Mouse (Mus musculus) urinary bladder, postnatal 36 days (tissue): Measurements from ENCODE around the gene Ephb4.

Experiments
- DNase-seq, 2 experiments: peaks; one replicate each; pipeline ENCODE4 v3.0.0; 2022; ENCODE audit warnings: low spot score in 2 of 2, mixed read lengths in 1 of 2

Gene Ephb4

GRCm38 (mm10) chr5:137349384-137350204 is at the start of gene Ephb4:
Gene Ephb4, plus strand, starts transcription at chr5:137350109.
- peak; percentile 84 to 94 for DNase-seq

GRCm38 (mm10) chr5:137301253-137301652 is 48.7 kb upstream of the Ephb4 start:
- DNase-seq = no peak

DNA sequence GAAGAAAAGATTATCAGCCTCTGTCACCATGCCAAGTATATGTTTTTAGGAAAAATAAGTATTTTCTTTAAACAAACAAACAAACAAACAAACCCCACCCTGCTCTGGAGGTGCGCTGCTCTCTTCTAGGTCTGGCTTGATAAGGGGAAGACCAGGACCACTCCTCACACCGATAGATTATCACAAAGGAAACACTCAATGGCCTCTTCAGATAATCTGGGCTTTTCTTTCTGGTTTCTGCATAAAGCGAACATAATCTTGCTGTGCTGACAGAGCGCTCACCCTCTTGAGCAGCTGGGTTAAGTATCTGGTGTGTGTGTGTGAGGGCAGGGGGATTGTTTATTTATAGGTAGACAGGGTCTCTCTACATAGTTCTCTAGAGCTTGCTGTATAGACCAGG is 46.3 kb upstream of the Ephb4 start:
- DNase-seq = no peak

GRCm38 (mm10) chr5:137304165-137304564 is 45.7 kb upstream of the Ephb4 start:
- no peak for DNase-seq

DNA sequence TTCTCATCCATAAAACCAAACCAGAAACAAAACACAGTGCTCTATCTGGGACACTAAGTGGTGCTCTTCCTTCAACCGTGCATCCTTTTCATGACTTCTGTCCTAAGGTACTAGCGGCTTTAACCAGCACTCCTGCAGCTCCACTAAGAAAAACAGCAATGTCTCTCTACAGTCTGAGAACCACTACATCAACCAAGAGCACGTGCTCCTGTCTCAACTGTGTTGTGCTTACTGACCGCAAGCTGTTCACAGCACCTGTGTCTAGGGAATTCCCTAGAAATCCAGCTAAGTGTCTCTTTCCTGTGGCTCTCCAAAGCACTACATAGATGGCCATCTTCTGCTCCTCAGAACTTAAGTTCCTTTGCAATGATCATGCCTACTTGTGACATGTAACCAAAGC is 45.1 kb upstream of the Ephb4 start:
- no peak for DNase-seq

DNA sequence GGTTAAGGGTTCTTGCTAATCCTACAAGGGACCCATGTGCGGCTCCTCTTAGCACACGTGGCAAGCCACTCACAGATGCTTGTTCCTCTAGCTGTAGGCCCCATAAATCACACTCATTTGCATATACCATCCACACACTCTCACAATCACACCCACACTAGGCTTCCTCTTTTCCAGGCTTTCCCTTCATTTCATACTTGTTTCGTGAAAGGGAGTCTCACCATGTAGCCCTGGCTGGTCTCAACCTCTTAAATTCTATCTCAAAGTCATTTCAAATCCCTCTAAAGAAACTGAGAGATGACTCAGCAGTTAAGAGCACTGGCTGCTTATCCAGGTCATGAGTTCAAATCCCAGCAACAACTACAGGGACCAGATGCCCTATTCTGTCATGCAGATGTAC is 44.1 kb upstream of the Ephb4 start:
- no peak for DNase-seq

DNA sequence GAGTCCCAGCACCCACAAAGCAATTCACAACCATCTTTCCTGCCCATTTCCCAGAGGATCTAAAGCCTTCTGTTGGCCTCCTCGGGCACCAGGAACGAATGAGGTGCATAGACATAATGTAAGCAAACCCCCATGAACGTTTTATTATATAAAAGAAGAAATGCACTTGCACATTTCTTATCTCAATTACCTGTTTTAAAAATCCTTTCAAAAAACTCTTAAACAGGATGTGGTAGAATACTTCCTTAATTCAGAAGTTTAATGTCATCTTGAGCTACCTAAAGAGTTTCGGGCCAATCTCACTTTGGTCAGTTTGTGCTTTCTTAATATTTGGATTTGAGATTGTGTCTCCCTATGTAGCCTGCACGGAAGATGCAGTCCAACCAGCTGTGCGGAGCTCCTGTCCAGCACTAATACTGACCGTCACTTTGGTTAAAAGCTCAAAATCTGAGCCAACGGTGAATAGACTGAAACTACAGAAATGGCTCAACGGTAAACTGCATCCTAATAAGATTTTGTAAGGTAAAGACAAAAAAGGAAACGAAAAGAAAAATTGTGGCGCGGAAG is 43.4 kb upstream of the Ephb4 start:
- DNase-seq = no peak

- DNase-seq = peak; percentile 88 to 90
Measured at GRCm38 (mm10) chr5:137307071-137307912, 42.6 kb upstream of the Ephb4 start, which contains the start of gene Srrt. Gene Srrt, minus strand, starts transcription at chr5:137307674.

DNA sequence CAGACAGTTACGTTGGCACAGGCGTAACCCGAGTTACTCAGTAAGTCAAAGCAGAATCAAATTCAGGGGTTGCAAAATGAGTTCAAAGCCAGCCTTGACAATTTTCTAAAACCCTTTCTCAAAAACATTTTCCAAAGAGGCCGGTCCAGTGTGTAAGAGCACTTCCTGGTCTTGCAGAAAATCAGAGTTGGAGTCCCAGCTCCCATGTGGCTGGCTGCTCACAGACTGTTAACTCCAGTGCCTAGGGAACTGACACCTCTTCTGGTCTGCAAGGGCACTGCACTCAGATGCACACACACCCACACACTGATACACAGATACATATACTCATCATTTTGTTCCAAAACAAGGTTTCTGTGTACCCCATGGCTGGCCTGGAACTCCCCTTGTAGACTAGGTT is 41.6 kb upstream of the Ephb4 start:
- no peak for DNase-seq

DNA sequence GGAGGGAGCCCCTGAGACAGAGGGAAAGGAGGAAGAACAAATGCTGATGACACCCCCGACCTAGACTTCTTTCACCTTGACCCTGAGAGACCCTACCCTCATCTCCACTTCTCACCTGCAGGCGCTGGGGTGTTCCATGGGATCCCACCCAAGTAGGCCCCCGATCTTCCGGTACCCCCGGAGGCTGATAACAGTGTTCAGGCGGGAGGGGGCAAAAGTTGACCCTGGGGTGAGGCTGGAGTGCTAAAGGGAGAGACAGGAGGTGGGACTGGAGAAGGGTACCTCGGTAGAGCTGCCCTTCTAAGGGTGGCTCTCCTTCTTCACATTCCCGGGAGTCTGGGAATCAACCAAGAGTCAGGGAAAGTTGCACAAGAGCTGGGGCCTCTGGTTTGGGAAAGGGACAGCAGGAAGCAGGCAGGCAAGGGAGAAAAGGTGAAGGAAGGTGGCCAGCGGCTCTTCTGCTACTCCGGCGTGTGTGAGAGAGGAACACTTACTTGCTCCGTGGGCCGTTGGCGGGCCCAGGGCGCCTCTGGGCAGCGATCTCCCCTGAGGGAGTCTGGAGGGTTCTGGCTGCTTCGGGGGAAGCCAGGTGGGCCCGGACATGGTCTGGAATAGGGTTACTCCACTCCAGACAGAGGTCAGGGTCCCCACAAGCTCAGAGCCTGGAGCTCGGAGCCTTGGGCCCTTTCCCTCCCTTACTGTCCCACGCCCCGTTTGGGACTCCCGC is 36.3 kb upstream of the Ephb4 start:
- DNase-seq = no peak

- DNase-seq = peak; percentile 85 to 90
Measured at GRCm38 (mm10) chr5:137314193-137315083, 35.5 kb upstream of the Ephb4 start, which contains the start of gene Trip6. Gene Trip6, minus strand, starts transcription at chr5:137314404.

DNA sequence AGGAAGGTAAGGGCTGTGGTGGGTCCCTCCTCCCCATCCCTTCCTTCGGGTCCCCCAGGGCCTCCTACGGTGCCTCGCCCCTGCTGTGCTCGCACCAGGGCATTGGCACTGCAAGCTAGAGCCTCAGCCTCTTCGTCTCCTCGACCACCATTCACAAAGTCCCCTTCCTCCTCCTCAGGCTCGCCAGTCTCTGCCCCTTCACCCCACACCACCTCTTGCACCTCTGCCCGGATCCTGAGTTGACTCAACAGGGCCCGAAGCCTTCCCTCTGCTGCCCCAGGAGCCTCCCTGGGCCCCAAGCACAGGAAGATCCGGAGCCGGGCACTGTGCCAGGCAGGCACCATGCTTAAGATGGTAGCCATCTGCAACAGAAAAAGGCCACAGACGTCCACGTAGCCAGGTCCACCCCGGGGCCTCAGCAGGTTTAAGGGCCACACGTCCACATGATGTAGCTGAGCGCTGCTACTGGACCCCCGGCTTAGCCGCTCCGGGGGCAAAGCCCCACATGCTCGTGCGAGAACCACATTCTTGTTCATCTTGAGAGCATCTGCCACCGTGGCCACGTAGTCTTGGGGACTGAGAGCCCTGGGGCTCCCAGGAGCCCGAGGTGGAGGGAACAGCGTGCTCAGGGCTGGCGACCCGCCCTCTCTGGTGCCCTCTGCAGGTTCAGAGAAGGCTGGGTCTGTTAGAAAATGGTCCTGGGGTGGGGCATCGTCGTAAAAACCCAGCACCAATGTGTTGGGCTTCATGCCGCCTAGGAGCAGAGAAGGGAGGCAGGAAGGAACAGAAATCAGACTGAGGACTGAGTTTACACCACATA is 34.6 kb upstream of the Ephb4 start:
- peak in 1 of 2 experiments; percentile 38 for DNase-seq

DNA sequence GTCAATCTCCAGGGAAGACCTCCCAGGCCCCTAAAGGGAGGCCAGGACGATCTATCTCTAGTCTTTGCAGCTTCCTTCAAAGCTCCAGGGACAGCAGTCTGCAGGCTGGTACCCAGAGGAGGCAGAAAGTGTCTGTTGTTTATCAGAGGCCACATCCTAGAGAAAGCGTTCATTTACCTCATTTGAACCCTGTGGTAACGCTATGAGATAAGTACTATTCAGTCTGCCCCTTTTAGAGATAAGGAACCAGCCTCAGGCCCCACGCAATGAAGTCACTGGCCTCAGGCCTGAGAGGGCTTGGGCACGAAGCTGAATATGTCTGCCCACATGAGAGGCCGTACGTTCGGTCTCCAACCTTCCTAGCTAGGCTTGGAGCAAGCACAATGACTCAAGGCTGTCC is 32.5 kb upstream of the Ephb4 start:
- DNase-seq = no peak

DNA sequence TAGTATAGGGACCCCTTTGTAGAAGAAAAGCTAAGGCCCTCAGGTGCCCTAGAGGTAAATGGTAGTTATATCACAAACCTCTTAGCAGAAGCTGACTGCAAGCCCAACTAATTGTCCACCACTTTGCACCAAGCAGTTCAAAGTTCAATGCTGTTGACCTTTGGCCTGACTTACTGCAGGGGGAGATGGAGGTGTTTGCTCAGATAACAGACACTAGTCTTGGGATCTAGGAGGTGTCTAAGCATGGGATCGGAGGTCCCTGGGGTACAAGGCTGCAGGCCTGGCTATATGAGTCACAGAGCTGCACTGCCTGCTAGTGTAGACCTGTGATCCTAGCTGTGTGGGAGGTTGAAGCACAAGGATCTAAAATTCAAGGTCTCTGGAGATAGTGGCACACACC is 31.3 kb upstream of the Ephb4 start:
- DNase-seq = no peak

DNA sequence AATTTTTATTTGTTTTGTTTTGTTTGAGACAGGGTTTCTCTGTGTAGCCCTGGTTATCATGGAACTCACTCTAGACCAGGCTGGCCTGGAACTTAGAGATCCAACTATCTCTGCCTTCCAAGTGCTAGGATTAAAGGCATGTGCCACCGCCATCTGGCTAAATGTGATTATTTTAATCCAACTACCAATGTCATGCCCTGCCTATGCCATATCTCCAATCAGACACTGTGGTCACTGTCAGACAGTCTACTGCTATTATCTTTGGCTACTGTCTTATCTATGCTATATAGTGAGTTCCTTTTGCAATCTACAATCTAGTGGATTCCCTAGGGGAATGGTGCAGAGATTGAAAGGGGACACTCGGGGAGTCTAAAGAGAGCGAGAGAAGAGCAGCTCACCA is 28.9 kb upstream of the Ephb4 start:
- no peak for DNase-seq

DNA sequence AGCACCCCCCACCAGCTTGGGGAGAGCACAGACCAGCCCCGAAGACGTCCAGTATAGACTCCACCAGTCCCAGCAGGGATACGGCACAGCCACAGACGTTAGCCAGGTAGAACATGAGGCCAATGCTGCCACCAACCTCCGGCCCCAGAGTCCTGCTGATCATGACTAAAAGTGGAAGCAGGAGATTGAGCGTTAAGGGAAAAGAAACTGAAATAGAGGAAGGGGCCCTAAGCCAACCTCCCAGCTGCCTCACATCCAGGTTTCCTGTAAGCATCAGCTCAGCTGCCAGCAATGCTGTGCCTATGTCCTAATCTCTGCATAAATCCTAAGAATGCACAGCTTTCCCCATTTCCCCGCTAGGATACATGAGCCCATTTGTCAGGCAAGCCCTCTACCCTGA is 19.0 kb upstream of the Ephb4 start:
- no peak for DNase-seq

DNA sequence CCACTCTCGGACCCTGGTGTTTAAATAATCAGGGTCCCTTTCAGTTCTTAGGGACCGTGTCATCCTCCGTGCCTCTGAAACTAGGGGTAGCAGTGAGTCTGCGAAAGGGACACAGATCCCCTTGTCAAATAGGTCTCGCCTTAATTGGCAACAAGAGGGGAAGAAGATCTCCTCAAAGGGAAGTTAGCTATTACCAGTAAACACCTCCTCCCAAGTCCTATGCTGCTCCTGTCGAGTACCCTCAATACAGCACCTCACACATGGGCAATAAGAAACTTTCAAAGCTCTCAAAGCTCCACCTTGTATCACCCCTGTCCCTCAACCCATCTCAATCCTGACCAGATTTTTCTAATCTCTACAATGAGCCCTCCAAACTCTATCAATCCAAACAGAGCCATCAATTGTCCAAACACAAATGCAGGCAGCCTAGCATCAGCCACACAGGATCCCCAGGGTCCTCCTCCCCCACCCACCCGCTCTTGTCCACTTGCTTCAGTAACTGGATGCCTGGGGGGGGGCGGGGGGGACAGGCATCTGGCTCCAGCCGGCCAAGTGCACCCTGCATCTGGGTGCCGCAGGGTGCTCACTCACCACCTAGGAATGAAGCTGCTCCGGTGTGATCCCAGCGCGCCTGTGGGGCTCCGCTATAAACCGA is 16.9 kb upstream of the Ephb4 start:
- DNase-seq = no peak

GRCm38 (mm10) chr5:137333512-137334174 is 16.3 kb upstream of the Ephb4 start, which contains the start of gene Slc12a9:
Gene Slc12a9, minus strand, starts transcription at chr5:137333597.
- peak; percentile 93 to 95 for DNase-seq

GRCm38 (mm10) chr5:137334317-137334716 is 15.6 kb upstream of the Ephb4 start:
- DNase-seq = no peak
